Mouse (Mus musculus): ENCODE measurements around the gene S100z.

DNA sequence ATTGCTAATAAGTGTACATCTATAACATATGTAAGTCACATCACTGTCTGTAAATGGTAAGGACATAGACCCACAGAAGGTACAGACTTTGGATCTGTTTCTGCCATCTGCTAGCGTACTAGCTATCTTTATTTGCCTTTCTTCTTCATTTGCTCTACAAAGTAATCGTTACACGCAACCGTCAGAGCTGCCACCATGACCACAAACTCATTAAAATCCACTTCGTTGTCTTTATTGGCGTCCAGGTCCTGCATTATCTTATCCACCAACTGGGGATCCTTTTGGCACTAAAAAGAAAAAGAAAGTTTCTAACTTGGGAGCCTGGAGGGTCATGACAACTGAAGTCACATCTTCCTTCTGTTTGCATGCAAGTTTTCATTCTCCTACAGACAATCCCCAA is 1.3 kb downstream of the S100z start:
- no peak for TF ChIP-seq E2F4 (IDR thresholded peaks at IDR 0.05; ENCODE audit: insufficient read depth)
- TF ChIP-seq POLR2A (IDR thresholded peaks at IDR 0.05; ENCODE audit: insufficient read length, low read depth), result no peak
- no peak for TF ChIP-seq SRF (IDR thresholded peaks at IDR 0.05; ENCODE audit: control insufficient read depth, insufficient read length, low read depth)
- no peak for TF ChIP-seq USF1 (IDR thresholded peaks at IDR 0.05; ENCODE audit: low read depth)
- no peak for TF ChIP-seq CEBPB (IDR thresholded peaks at IDR 0.05; ENCODE audit: insufficient read depth, poor library complexity, severe bottlenecking)
- no peak for TF ChIP-seq MYOG (IDR thresholded peaks at IDR 0.05; ENCODE audit: control insufficient read depth in 1 of 3, insufficient read depth in 1 of 3, insufficient read length in 2 of 3, low read depth in 2 of 3)
- no peak for TF ChIP-seq POLR2AphosphoS2 (IDR thresholded peaks at IDR 0.05; ENCODE audit: insufficient read length, low read depth)
